Mouse (Mus musculus): ENCODE measurements around the gene Tfdp2.
"Not testable (repeated sequence)": the region's sequence is repeated elsewhere in the genome, so short reads cannot be mapped to it uniquely, and the experiment has no call there.

The Tfdp2 gene

GRCm38 (mm10) chr9:96312074-96312473 is 116.0 kb downstream of the Tfdp2 start:
- DNase-seq = no peak

GRCm38 (mm10) chr9:96319333-96319732 is 123.3 kb downstream of the Tfdp2 start:
- no peak for DNase-seq

- peak; percentile 23 for DNase-seq
These were observed 124.5 kb downstream of the Tfdp2 start for GRCm38 (mm10) chr9:96320551-96320980.

GRCm38 (mm10) chr9:96322411-96323152 is 126.5 kb downstream of the Tfdp2 start:
- no peak for DNase-seq

GRCm38 (mm10) chr9:96324502-96324901 is 128.4 kb downstream of the Tfdp2 start:
- DNase-seq = no peak

GRCm38 (mm10) chr9:96326496-96326923 is 130.4 kb downstream of the Tfdp2 start:
- DNase-seq = no peak

- no peak for DNase-seq
These were observed 132.2 kb downstream of the Tfdp2 start for GRCm38 (mm10) chr9:96328226-96328625.

GRCm38 (mm10) chr9:96331146-96331545 is 135.1 kb downstream of the Tfdp2 start:
- no peak for DNase-seq

GRCm38 (mm10) chr9:96345750-96346149 is 149.7 kb downstream of the Tfdp2 start:
- DNase-seq = no peak

GRCm38 (mm10) chr9:96348885-96349284 is 152.8 kb downstream of the Tfdp2 start:
- DNase-seq = no peak

- DNase-seq = peak; percentile 30
These were observed 153.9 kb downstream of the Tfdp2 start for GRCm38 (mm10) chr9:96350010-96350409.

GRCm38 (mm10) chr9:96350476-96350875 is 154.4 kb downstream of the Tfdp2 start:
- DNase-seq = no peak

- DNase-seq = not testable (repeated sequence)
These were observed 155.7 kb downstream of the Tfdp2 start for GRCm38 (mm10) chr9:96351771-96352170.

- no peak for DNase-seq
These were observed 157.2 kb downstream of the Tfdp2 start for GRCm38 (mm10) chr9:96353121-96353769.

- DNase-seq = no peak
These were observed 157.7 kb downstream of the Tfdp2 start for GRCm38 (mm10) chr9:96353799-96354198.

GRCm38 (mm10) chr9:96360056-96360455 is 164.0 kb downstream of the Tfdp2 start:
- DNase-seq = no peak

GRCm38 (mm10) chr9:96363581-96364140 is 167.6 kb downstream of the Tfdp2 start:
- DNase-seq = peak; percentile 50

- peak; percentile 97 for DNase-seq
These were observed 168.2 kb downstream of the Tfdp2 start, which contains the start of gene Atp1b3 for GRCm38 (mm10) chr9:96364141-96364838. Gene Atp1b3 (minus strand): TSS chr9:96364442.

- no peak for DNase-seq
These were observed 169.3 kb downstream of the Tfdp2 start for GRCm38 (mm10) chr9:96365271-96365872.

- DNase-seq = no peak
These were observed 173.7 kb downstream of the Tfdp2 start for GRCm38 (mm10) chr9:96369654-96370384.

- no peak for DNase-seq
These were observed 175.0 kb downstream of the Tfdp2 start for GRCm38 (mm10) chr9:96371075-96371474.
